Mouse (Mus musculus) heart, embryonic 15.5 days (tissue): ENCODE results near the gene Sec14l2. TPM values are rescaled to one million over a fixed set of nuclear protein-coding genes. Genes with fewer than 3 reads are reported as not detected.
"Not testable (repeated sequence)": the region's sequence is repeated elsewhere in the genome, so short reads cannot be mapped to it uniquely, and the experiment has no call there.

Experiments used
- ATAC-seq: fragments of 200-750 bp; cut with Nextera tagmentation; replicated peaks from 2 replicates; pipeline ENCODE4 v1.8.0; 2017; ENCODE audit warnings: low read depth, moderate TSS enrichment; ENCODE audit not compliant: insufficient number of reproducible peaks, insufficient read depth, low FRiP score
- H3K27ac ChIP-seq: fragments of 300-500 bp; sonication (generic); 2 replicates; pipeline ENCODE4 v1.5.1; 2015; ENCODE audit warnings: mild to moderate bottlenecking, inconsistent platforms
- H3K27me3 ChIP-seq: fragments of 300-500 bp; sonication (generic); 2 replicates; pipeline ENCODE4 v1.6.1; 2015; ENCODE audit warnings: inconsistent platforms
- H3K36me3 ChIP-seq: fragments of 300-500 bp; sonication (generic); 2 replicates; pipeline ENCODE4 v1.6.1; 2015; ENCODE audit warnings: mild to moderate bottlenecking, inconsistent platforms
- H3K4me1 ChIP-seq: fragments of 300-500 bp; sonication (generic); replicated peaks from 2 replicates; pipeline ENCODE4 v1.6.1; 2015; ENCODE audit warnings: inconsistent platforms
- H3K4me2 ChIP-seq: fragments of 300-500 bp; sonication (generic); 2 replicates; pipeline ENCODE4 v1.6.1; 2015; ENCODE audit warnings: inconsistent platforms, mild to moderate bottlenecking, moderate library complexity
- H3K4me3 ChIP-seq: fragments of 300-500 bp; sonication (generic); 2 replicates; pipeline ENCODE4 v1.5.1; 2015; ENCODE audit warnings: mild to moderate bottlenecking, inconsistent platforms
- H3K9ac ChIP-seq: fragments of 300-500 bp; sonication (generic); 2 replicates; pipeline ENCODE4 v1.6.1; 2015; ENCODE audit warnings: mild to moderate bottlenecking, inconsistent platforms
- H3K9me3 ChIP-seq: fragments of 300-500 bp; sonication (generic); replicated peaks from 2 replicates; pipeline ENCODE4 v1.6.1; 2016; ENCODE audit warnings: inconsistent platforms
- WGBS: fragments of 180-500 bp; shearing (Covaris S2); methylation state at CpG from one replicate; pipeline ENCODE4 v1.1.7; 2015; ENCODE audit warnings: mixed read lengths; 5-methylcytosine and 5-hydroxymethylcytosine counted together
- polyA plus RNA-seq: library from polyadenylated mRNA; unstranded; fragments of >200 nt; fragmentation: Nextera tagmentation; extraction: Ambion mirVana; gene quantifications from 2 replicates; pipeline ENCODE4 v1.2.1, GENCODE M21; 2015

Gene Sec14l2
- polyA plus RNA-seq, 1 experiment from 2014 or later, result 0.78 TPM

- Histone ChIP-seq H3K27ac (no peak overlapping the region), H3K36me3 (no peaks in the 10 kb centered on the region), H3K9ac (no peak overlapping the region), H3K4me3 (no peak overlapping the region), H3K27me3 (peaks cover 10% of the 10 kb centered on the region; the same call in 1 of the 2 replicates), H3K9me3 (no peaks in the 10 kb centered on the region), H3K4me2 (no peak overlapping the region), H3K4me1 (peaks cover 22% of the 10 kb centered on the region)
- no peak for ATAC-seq
- 73% methylated on average over 4 of the region's 4 CpGs for WGBS
Observed at GRCm38 (mm10) chr11:4113496-4113895, 9.7 kb downstream of the Sec14l2 start.

GRCm38 (mm10) chr11:4112861-4113260, 10.4 kb downstream of the Sec14l2 start:
- Histone ChIP-seq H3K27me3 (peaks cover 10% of the 10 kb centered on the region; the same call in 1 of the 2 replicates), H3K4me2 (no peak overlapping the region), H3K4me3 (no peak overlapping the region), H3K36me3 (no peaks in the 10 kb centered on the region), H3K9ac (no peak overlapping the region), H3K9me3 (no peaks in the 10 kb centered on the region), H3K27ac (no peak overlapping the region), H3K4me1 (peaks cover 17% of the 10 kb centered on the region)
- 85% methylated on average over 6 of the region's 6 CpGs for WGBS
- ATAC-seq, result no peak

GRCm38 (mm10) chr11:4112033-4112432, 11.2 kb downstream of the Sec14l2 start:
- ATAC-seq, result no peak

GRCm38 (mm10) chr11:4108691-4109090, 14.5 kb downstream of the Sec14l2 start:
- H3K27me3 ChIP-seq, result no peaks in the 10 kb centered on the region
- H3K36me3 ChIP-seq, result no peaks in the 10 kb centered on the region
- H3K4me3 ChIP-seq, result no peak overlapping the region
- H3K27ac ChIP-seq, result no peak overlapping the region
- no peak overlapping the region for H3K9ac ChIP-seq
- no peaks in the 10 kb centered on the region for H3K4me1 ChIP-seq
- H3K9me3 ChIP-seq, result no peaks in the 10 kb centered on the region
- no peak overlapping the region for H3K4me2 ChIP-seq
- ATAC-seq, result no peak
- 83% methylated on average over 7 of the region's 7 CpGs for WGBS

More at GRCm38 (mm10) chr11:4112033-4112432, 11.2 kb downstream of the Sec14l2 start:
- peaks cover 8% of the 10 kb centered on the region for H3K4me1 ChIP-seq
- no peaks in the 10 kb centered on the region for H3K9me3 ChIP-seq
- WGBS, result 73% methylated on average over 4 of the region's 4 CpGs
- H3K36me3 ChIP-seq, result no peaks in the 10 kb centered on the region
- no peak overlapping the region for H3K9ac ChIP-seq
- peaks cover 2% of the 10 kb centered on the region; the same call in 1 of the 2 replicates for H3K27me3 ChIP-seq
- no peak overlapping the region for H3K4me2 ChIP-seq
- H3K4me3 ChIP-seq, result no peak overlapping the region
- no peak overlapping the region for H3K27ac ChIP-seq

- not testable (repeated sequence) for H3K4me3 ChIP-seq, ATAC-seq, H3K4me2 ChIP-seq, H3K27ac ChIP-seq, H3K36me3 ChIP-seq, H3K4me1 ChIP-seq, H3K27me3 ChIP-seq, H3K9me3 ChIP-seq, H3K9ac ChIP-seq
- WGBS, result 91% methylated on average over 6 of the region's 6 CpGs
Observed at GRCm38 (mm10) chr11:4107901-4108300, 15.3 kb downstream of the Sec14l2 start.

GRCm38 (mm10) chr11:4105444-4105843, 17.8 kb downstream of the Sec14l2 start:
- H3K4me3 ChIP-seq, result no peak overlapping the region
- ATAC-seq, result no peak
- no peaks in the 10 kb centered on the region for H3K4me1 ChIP-seq
- H3K4me2 ChIP-seq, result no peak overlapping the region
- no peak overlapping the region for H3K9ac ChIP-seq
- H3K9me3 ChIP-seq, result no peaks in the 10 kb centered on the region
- H3K36me3 ChIP-seq, result no peaks in the 10 kb centered on the region
- no peaks in the 10 kb centered on the region for H3K27me3 ChIP-seq
- 62% methylated on average over 6 of the region's 6 CpGs for WGBS
- no peak overlapping the region for H3K27ac ChIP-seq

- Histone ChIP-seq H3K27me3 (no peaks in the 10 kb centered on the region), H3K4me2 (no peak overlapping the region), H3K4me3 (no peak overlapping the region), H3K4me1 (no peaks in the 10 kb centered on the region), H3K27ac (no peak overlapping the region), H3K9me3 (no peaks in the 10 kb centered on the region), H3K36me3 (no peaks in the 10 kb centered on the region), H3K9ac (no peak overlapping the region)
- ATAC-seq, result no peak
- 80% methylated on average over 5 of the region's 5 CpGs for WGBS
Observed at GRCm38 (mm10) chr11:4104989-4105388, 18.2 kb downstream of the Sec14l2 start.

GRCm38 (mm10) chr11:4103522-4103921, 19.7 kb downstream of the Sec14l2 start:
- H3K27me3 ChIP-seq, result no peaks in the 10 kb centered on the region
- H3K4me3 ChIP-seq, result no peak overlapping the region
- no peaks in the 10 kb centered on the region for H3K4me1 ChIP-seq
- no peaks in the 10 kb centered on the region for H3K36me3 ChIP-seq
- no peak overlapping the region for H3K4me2 ChIP-seq
- 76% methylated on average over 14 of the region's 14 CpGs for WGBS
- no peak for ATAC-seq
- H3K27ac ChIP-seq, result no peak overlapping the region
- no peaks in the 10 kb centered on the region for H3K9me3 ChIP-seq
- H3K9ac ChIP-seq, result no peak overlapping the region

- Histone ChIP-seq H3K9ac (no peak overlapping the region), H3K36me3 (no peaks in the 10 kb centered on the region), H3K4me3 (no peak overlapping the region), H3K27ac (no peak overlapping the region), H3K4me2 (no peak overlapping the region), H3K9me3 (no peaks in the 10 kb centered on the region), H3K4me1 (peaks cover 7% of the 10 kb centered on the region), H3K27me3 (no peaks in the 10 kb centered on the region)
- WGBS, result 68% methylated on average over 5 of the region's 5 CpGs
- ATAC-seq, result no peak
Observed at GRCm38 (mm10) chr11:4101851-4102250, 21.4 kb downstream of the Sec14l2 start.

GRCm38 (mm10) chr11:4099447-4099846, 23.8 kb downstream of the Sec14l2 start:
- no peak overlapping the region for H3K4me3 ChIP-seq
- no peaks in the 10 kb centered on the region for H3K27me3 ChIP-seq
- no peaks in the 10 kb centered on the region for H3K9me3 ChIP-seq
- no peak overlapping the region for H3K9ac ChIP-seq
- H3K4me2 ChIP-seq, result no peak overlapping the region
- H3K27ac ChIP-seq, result no peak overlapping the region
- ATAC-seq, result no peak
- H3K36me3 ChIP-seq, result no peaks in the 10 kb centered on the region
- H3K4me1 ChIP-seq, result peaks cover 22% of the 10 kb centered on the region
- WGBS, result 70% methylated on average over 3 of the region's 3 CpGs

- ATAC-seq, result no peak
- Histone ChIP-seq H3K27ac (no peak overlapping the region), H3K9ac (no peak overlapping the region), H3K4me1 (peaks cover 27% of the 10 kb centered on the region), H3K4me3 (no peak overlapping the region), H3K36me3 (no peaks in the 10 kb centered on the region), H3K9me3 (no peaks in the 10 kb centered on the region), H3K4me2 (no peak overlapping the region), H3K27me3 (no peaks in the 10 kb centered on the region)
- 67% methylated on average over 7 of the region's 7 CpGs for WGBS
Observed at GRCm38 (mm10) chr11:4098816-4099215, 24.4 kb downstream of the Sec14l2 start.

GRCm38 (mm10) chr11:4098120-4098519, 25.1 kb downstream of the Sec14l2 start:
- Histone ChIP-seq H3K4me3 (no peak overlapping the region), H3K27me3 (no peaks in the 10 kb centered on the region), H3K9ac (no peak overlapping the region), H3K9me3 (no peaks in the 10 kb centered on the region), H3K4me1 (peaks cover 30% of the 10 kb centered on the region), H3K4me2 (no peak overlapping the region), H3K36me3 (no peaks in the 10 kb centered on the region), H3K27ac (no peak overlapping the region)
- no peak for ATAC-seq
- WGBS, result 65% methylated on average over 8 of the region's 8 CpGs
